Mouse (Mus musculus) cerebellum, adult 2 months (tissue): ENCODE measurements around the gene Nova2.

Experiments
- CTCF ChIP-seq: fragments of 200-500 bp; IDR thresholded peaks from 2 replicates; pipeline ENCODE4 v1.5.1; 2011; ENCODE audit warnings: low read depth, mild to moderate bottlenecking, control low read depth, low read length, moderate library complexity, borderline replicate concordance; ENCODE audit not compliant: insufficient read depth
- POLR2A ChIP-seq: fragments of 200-500 bp; IDR thresholded peaks from 2 replicates; pipeline ENCODE4 v1.6.1; 2011; ENCODE audit warnings: low read length, control low read depth, borderline replicate concordance; ENCODE audit not compliant: insufficient read depth

GRCm38 (mm10) chr7:18902486-18902885 lies 23.2 kb upstream of the Nova2 start:
- TF ChIP-seq POLR2A (no peak), CTCF (no peak)
